Mouse (Mus musculus): Measurements from ENCODE around the gene Odf2l.

Gene Odf2l

DNA sequence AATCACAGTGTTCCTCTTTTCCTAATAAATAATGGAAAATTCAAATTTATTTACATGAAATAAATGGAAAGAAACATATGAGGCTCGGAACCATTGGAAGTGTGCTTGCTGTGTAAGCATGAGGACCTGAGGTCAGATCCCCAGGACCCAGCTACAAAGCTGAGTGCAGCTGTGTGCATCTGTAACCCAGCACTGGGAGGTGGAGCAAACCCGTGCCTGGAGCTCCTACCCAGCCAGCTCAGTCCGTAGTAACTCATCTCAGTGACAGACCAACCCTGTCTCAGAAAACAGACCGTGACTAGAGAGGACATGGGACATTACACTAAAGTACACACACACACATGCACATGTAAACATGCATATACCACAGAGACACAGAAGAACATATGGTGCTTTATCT is 21.8 kb downstream of the Odf2l start:
- DNase-seq (ENCODE audit: low spot score) = no peak

GRCm38 (mm10) chr3:145142925-145143324 is 24.5 kb downstream of the Odf2l start:
- no peak for DNase-seq (ENCODE audit: low spot score)

GRCm38 (mm10) chr3:145143856-145144255 is 25.5 kb downstream of the Odf2l start:
- DNase-seq (ENCODE audit: low spot score) = no peak

GRCm38 (mm10) chr3:145146871-145147270 is 28.5 kb downstream of the Odf2l start:
- DNase-seq (ENCODE audit: low spot score) = no peak

- no peak for DNase-seq (ENCODE audit: low spot score)
Measured at GRCm38 (mm10) chr3:145147483-145147882, 29.1 kb downstream of the Odf2l start.

DNA sequence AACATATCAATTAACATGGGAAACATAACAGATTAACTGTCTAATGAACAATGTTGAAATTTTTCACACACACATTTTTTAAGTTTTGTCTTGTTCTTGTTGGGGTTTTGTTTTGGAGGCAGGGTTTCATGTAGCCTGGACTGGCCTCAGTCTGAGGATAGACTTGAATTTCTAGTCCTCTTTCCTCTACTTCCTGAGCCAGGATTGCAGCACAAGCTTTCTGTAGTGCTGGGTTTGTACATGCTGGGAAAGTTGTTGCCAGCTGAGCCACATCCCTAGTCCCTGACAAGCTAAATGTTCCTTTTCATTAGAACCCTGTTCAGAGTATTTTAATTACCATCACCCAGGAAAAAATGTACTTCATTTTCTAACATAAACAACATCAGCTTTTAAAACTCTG is 29.6 kb downstream of the Odf2l start:
- DNase-seq (ENCODE audit: low spot score) = no peak

DNA sequence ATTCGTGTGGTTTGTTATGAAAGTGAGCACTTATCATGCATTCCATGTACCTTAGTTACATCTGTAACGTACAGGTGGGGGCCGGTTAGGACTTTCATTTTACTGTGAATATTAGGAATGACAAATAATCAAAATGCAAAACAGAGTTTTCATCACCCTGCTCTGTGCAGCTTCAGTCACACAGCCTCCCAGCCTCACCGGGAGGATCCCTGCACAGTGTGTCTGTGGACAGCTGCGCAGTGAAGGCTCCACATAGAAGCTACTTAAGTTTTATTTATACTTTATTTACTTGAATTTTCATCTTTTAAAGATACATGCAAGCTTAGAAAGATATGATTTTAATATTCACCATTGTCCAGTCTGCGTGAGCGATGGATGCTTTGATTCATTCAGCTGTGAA is 32.7 kb downstream of the Odf2l start:
- DNase-seq (ENCODE audit: low spot score) = no peak

DNA sequence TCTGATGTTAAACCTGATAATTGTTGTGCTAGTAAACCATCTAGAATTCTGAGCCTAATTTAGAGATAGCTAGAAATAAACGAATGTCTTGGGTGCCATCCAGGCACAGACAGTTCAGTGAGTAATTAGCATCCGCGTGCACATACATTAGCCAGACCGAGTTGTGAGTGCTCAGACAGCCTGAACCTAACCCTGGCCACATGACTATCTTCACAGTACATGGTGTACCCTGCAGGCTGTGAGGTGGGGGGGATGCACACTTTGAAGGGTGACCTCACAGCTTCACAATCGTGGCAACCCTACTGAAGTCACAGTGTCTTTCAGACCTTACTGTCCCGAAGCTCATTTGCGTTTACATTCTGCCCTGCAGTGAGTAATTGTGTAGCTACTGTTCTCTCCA is 33.5 kb downstream of the Odf2l start:
- no peak for DNase-seq (ENCODE audit: low spot score)

- DNase-seq (ENCODE audit: low spot score) = no peak
Measured at GRCm38 (mm10) chr3:145156883-145157282, 38.5 kb downstream of the Odf2l start.

DNA sequence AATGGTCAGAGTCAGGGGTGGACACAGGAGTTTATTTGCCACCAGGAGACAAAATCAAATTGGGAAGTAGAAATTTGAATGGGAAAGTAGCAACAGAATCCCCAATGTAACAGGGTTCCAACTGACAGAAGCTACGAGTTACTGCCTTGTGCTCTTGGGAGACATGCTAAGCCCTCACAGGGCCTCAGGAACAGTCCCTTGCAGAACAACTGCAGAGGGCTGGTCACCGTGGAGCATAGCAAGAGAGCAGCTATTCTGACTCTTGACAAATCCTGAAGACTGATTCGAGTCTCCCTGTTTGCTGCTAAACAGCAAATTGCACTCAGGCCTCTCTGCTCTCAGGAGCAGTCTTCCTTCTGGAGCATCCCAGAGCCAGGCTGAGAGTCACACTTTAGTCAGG is 40.1 kb downstream of the Odf2l start:
- no peak for DNase-seq (ENCODE audit: low spot score)

- DNase-seq (ENCODE audit: low spot score) = no peak
Measured at GRCm38 (mm10) chr3:145166741-145167140, 48.4 kb downstream of the Odf2l start.

- no peak for DNase-seq (ENCODE audit: low spot score)
Measured at GRCm38 (mm10) chr3:145167766-145168165, 49.4 kb downstream of the Odf2l start.

GRCm38 (mm10) chr3:145168844-145169696 is 50.7 kb downstream of the Odf2l start:
- DNase-seq (ENCODE audit: low spot score) = no peak

DNA sequence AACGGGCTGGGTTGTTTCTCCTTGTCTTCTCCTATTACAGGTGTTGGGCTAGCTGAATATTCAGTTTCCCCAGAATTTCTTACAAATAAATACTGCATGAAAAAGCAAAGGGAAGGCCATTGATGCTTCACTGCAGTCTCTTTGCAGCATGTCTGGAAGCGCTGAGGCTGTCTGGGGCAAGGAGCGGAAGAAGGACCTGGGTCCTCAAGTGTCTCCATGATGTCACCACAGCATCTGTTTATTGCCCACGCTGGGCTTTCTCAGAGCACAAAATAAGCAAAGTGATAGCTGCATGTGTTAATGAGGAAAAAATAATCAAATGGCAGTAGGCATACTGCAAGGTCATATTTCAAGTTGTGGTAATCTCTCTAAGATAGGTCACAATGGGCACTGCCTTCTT is 51.6 kb downstream of the Odf2l start:
- DNase-seq (ENCODE audit: low spot score) = no peak

- no peak for DNase-seq (ENCODE audit: low spot score)
Measured at GRCm38 (mm10) chr3:145170604-145171389, 52.4 kb downstream of the Odf2l start.

DNA sequence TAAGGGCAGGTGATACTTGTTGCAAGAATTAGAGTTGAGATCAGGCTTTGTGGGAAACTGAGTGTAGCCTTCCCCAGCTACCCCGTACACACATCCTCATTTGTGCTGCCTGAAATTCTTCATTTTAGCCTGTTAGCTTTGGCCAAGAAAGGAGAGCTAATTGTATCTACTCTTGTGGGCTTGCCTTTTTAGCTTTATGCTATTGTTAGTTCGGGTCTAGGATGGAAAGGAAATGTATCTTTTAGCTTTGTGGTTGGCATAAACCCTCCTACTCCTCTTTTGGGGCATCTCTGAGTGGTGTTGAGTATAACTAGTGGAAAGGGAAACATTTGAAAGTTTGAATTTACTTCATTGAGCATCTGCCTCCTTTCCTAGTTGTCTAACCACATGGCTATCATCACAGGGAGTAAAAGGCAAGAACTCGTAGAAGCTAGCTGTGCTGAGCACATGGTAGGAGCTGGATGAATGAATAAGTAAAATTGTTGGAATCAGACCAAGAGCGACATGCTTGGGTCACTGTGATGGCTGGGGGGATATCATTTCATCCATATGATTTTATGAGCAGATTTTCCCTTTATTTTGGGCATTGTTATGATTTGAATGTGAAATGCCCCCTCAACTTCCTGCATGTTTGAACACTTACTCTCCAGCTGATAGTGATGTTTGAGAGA is 53.1 kb downstream of the Odf2l start:
- DNase-seq (ENCODE audit: low spot score) = no peak

GRCm38 (mm10) chr3:145184645-145185044 is 66.3 kb downstream of the Odf2l start:
- no peak for DNase-seq (ENCODE audit: low spot score)

GRCm38 (mm10) chr3:145191972-145192371 is 73.6 kb downstream of the Odf2l start:
- DNase-seq (ENCODE audit: low spot score) = no peak

GRCm38 (mm10) chr3:145195240-145195923 is 77.0 kb downstream of the Odf2l start:
- DNase-seq (ENCODE audit: low spot score) = no peak

DNA sequence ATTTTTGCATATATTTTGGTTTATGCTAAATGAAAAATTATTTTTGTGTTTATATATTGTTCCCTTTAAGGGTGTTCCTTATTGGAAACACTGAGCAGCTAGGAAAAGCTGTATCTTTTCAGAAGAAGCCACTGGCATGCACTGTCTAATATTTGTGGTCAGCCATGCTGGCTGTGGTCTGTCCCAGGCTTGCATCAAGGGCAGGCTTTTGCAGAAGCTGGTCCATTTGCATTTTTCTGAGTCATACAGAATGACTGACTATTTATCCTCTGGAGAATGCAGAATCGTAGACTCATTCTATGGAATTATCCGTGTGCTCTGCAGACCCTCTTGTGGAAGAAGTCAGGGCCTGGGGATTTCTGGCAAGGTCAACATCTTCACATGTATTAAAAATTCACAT is 79.7 kb downstream of the Odf2l start:
- no peak for DNase-seq (ENCODE audit: low spot score)

Data from T-cell, adult 2 months (primary cell).